Mouse (Mus musculus) lung, postnatal 14 days (tissue): Measurements from ENCODE around the gene Dync1i2.

Source experiments
- DNase-seq: peaks from one replicate; pipeline ENCODE4 v3.0.0; 2021

The Dync1i2 gene

GRCm38 (mm10) chr2:71275734-71276133 is 64.2 kb downstream of the Dync1i2 start:
- no peak for DNase-seq

- DNase-seq: no peak
Measured at GRCm38 (mm10) chr2:71278791-71279775, 67.6 kb downstream of the Dync1i2 start.

- DNase-seq: no peak
Measured at GRCm38 (mm10) chr2:71281981-71282380, 70.5 kb downstream of the Dync1i2 start.

- no peak for DNase-seq
Measured at GRCm38 (mm10) chr2:71290107-71290775, 78.7 kb downstream of the Dync1i2 start.

GRCm38 (mm10) chr2:71291566-71291965 is 80.1 kb downstream of the Dync1i2 start:
- DNase-seq: no peak

- no peak for DNase-seq
Measured at GRCm38 (mm10) chr2:71293983-71294382, 82.5 kb downstream of the Dync1i2 start.

GRCm38 (mm10) chr2:71294489-71294888 is 83.0 kb downstream of the Dync1i2 start:
- DNase-seq: no peak

- no peak for DNase-seq
Measured at GRCm38 (mm10) chr2:71295844-71296243, 84.3 kb downstream of the Dync1i2 start.

GRCm38 (mm10) chr2:71297501-71297900 is 86.0 kb downstream of the Dync1i2 start:
- no peak for DNase-seq

- peak; percentile 23 for DNase-seq
Measured at GRCm38 (mm10) chr2:71298729-71299128, 87.2 kb downstream of the Dync1i2 start.

GRCm38 (mm10) chr2:71302156-71302663 is 90.7 kb downstream of the Dync1i2 start:
- DNase-seq: no peak

- no peak for DNase-seq
Measured at GRCm38 (mm10) chr2:71303221-71303620, 91.7 kb downstream of the Dync1i2 start.

- no peak for DNase-seq
Measured at GRCm38 (mm10) chr2:71304821-71305220, 93.3 kb downstream of the Dync1i2 start.

GRCm38 (mm10) chr2:71306357-71306756 is 94.9 kb downstream of the Dync1i2 start:
- no peak for DNase-seq

GRCm38 (mm10) chr2:71309726-71310125 is 98.2 kb downstream of the Dync1i2 start:
- DNase-seq: no peak

- no peak for DNase-seq
Measured at GRCm38 (mm10) chr2:71312067-71312466, 100.6 kb downstream of the Dync1i2 start.
